Mouse (Mus musculus): ENCODE data around the gene Cd300lf. TPM values are rescaled to one million over a fixed set of nuclear protein-coding genes. Genes with fewer than 3 reads are reported as not detected.
A peak's percentile ranks its signal among the peaks of the same experiment; 100 is the strongest.

The Cd300lf gene
- polyA plus RNA-seq, 1 experiment from 2014 or later, result 1.0 TPM

- Histone ChIP-seq H3K4me3 (ENCODE audit: low read depth, low read length) (no peak overlapping the region), H3K4me2 (ENCODE audit: low read length) (no peak overlapping the region), H3K27ac (ENCODE audit: low read depth) (no peak overlapping the region), H3K9me3 (ENCODE audit: control insufficient read depth, low read length) (no peaks in the 10 kb centered on the region), H3K4me1 (replicated peaks; ENCODE audit: control insufficient read depth, insufficient read depth, low read length) (no peaks in the 10 kb centered on the region; the same call in 1 of the 2 replicates), H3K27me3 (replicated peaks; ENCODE audit: control insufficient read depth, insufficient read depth, low read length) (no peaks in the 10 kb centered on the region), H3K36me3 (ENCODE audit: control insufficient read depth, insufficient read depth, low read length) (no peaks in the 10 kb centered on the region), H3K9ac (ENCODE audit: low read length) (no peak overlapping the region)
- WGBS, result 78% methylated on average over 8 of the region's 8 CpGs
- ATAC-seq (replicated peaks; ENCODE audit: low FRiP score, low TSS enrichment, low read depth), result no peak
- no peak for DNase-seq (ENCODE audit: low spot score)
Observed at GRCm38 (mm10) chr11:115104769-115105563, 28.8 kb downstream of the Cd300lf start.

GRCm38 (mm10) chr11:115103470-115104413 lies 30.1 kb downstream of the Cd300lf start:
- Histone ChIP-seq H3K9me3 (ENCODE audit: control insufficient read depth, low read length) (no peaks in the 10 kb centered on the region), H3K27me3 (replicated peaks; ENCODE audit: control insufficient read depth, insufficient read depth, low read length) (no peaks in the 10 kb centered on the region), H3K4me2 (ENCODE audit: low read length) (no peak overlapping the region), H3K9ac (ENCODE audit: low read length) (no peak overlapping the region), H3K4me1 (replicated peaks; ENCODE audit: control insufficient read depth, insufficient read depth, low read length) (no peaks in the 10 kb centered on the region; the same call in 1 of the 2 replicates), H3K36me3 (ENCODE audit: control insufficient read depth, insufficient read depth, low read length) (no peaks in the 10 kb centered on the region), H3K4me3 (ENCODE audit: low read depth, low read length) (no peak overlapping the region), H3K27ac (ENCODE audit: low read depth) (no peak overlapping the region)
- ATAC-seq (replicated peaks; ENCODE audit: low FRiP score, low TSS enrichment, low read depth), result no peak
- 87% methylated on average over 25 of the region's 25 CpGs for WGBS
- DNase-seq (ENCODE audit: low spot score), result no peak

GRCm38 (mm10) chr11:115102116-115102515 lies 31.7 kb downstream of the Cd300lf start:
- ATAC-seq (replicated peaks; ENCODE audit: low FRiP score, low TSS enrichment, low read depth) (no peak), DNase-seq (ENCODE audit: low spot score) (no peak)
- Histone ChIP-seq H3K27ac (ENCODE audit: low read depth) (no peak overlapping the region), H3K4me1 (replicated peaks; ENCODE audit: control insufficient read depth, insufficient read depth, low read length) (no peaks in the 10 kb centered on the region; the same call in 1 of the 2 replicates), H3K9me3 (ENCODE audit: control insufficient read depth, low read length) (no peaks in the 10 kb centered on the region), H3K36me3 (ENCODE audit: control insufficient read depth, insufficient read depth, low read length) (no peaks in the 10 kb centered on the region), H3K27me3 (replicated peaks; ENCODE audit: control insufficient read depth, insufficient read depth, low read length) (no peaks in the 10 kb centered on the region), H3K4me3 (ENCODE audit: low read depth, low read length) (no peak overlapping the region), H3K4me2 (ENCODE audit: low read length) (no peak overlapping the region), H3K9ac (ENCODE audit: low read length) (no peak overlapping the region)
- WGBS, result 92% methylated on average over 9 of the region's 9 CpGs

GRCm38 (mm10) chr11:115101615-115102051 lies 32.2 kb downstream of the Cd300lf start:
- Histone ChIP-seq H3K27ac (ENCODE audit: low read depth) (no peak overlapping the region), H3K27me3 (replicated peaks; ENCODE audit: control insufficient read depth, insufficient read depth, low read length) (no peaks in the 10 kb centered on the region), H3K4me1 (replicated peaks; ENCODE audit: control insufficient read depth, insufficient read depth, low read length) (no peaks in the 10 kb centered on the region; the same call in 1 of the 2 replicates), H3K36me3 (ENCODE audit: control insufficient read depth, insufficient read depth, low read length) (no peaks in the 10 kb centered on the region), H3K4me3 (ENCODE audit: low read depth, low read length) (no peak overlapping the region), H3K9ac (ENCODE audit: low read length) (no peak overlapping the region), H3K9me3 (ENCODE audit: control insufficient read depth, low read length) (no peaks in the 10 kb centered on the region), H3K4me2 (ENCODE audit: low read length) (no peak overlapping the region)
- 40% methylated on average over 6 of the region's 6 CpGs for WGBS
- DNase-seq (ENCODE audit: low spot score), result no peak
- ATAC-seq (replicated peaks; ENCODE audit: low FRiP score, low TSS enrichment, low read depth), result no peak

GRCm38 (mm10) chr11:115100741-115101140 lies 33.1 kb downstream of the Cd300lf start:
- no peak overlapping the region for H3K4me3 ChIP-seq (ENCODE audit: low read depth, low read length)
- WGBS, result 31% methylated on average over 7 of the region's 7 CpGs
- ATAC-seq (replicated peaks; ENCODE audit: low FRiP score, low TSS enrichment, low read depth), result no peak
- no peaks in the 10 kb centered on the region for H3K9me3 ChIP-seq (ENCODE audit: control insufficient read depth, low read length)
- no peaks in the 10 kb centered on the region; the same call in 1 of the 2 replicates for H3K4me1 ChIP-seq (replicated peaks; ENCODE audit: control insufficient read depth, insufficient read depth, low read length)
- H3K9ac ChIP-seq (ENCODE audit: low read length), result no peak overlapping the region
- H3K27ac ChIP-seq (ENCODE audit: low read depth), result no peak overlapping the region
- H3K27me3 ChIP-seq (replicated peaks; ENCODE audit: control insufficient read depth, insufficient read depth, low read length), result no peaks in the 10 kb centered on the region
- no peak overlapping the region for H3K4me2 ChIP-seq (ENCODE audit: low read length)
- H3K36me3 ChIP-seq (ENCODE audit: control insufficient read depth, insufficient read depth, low read length), result no peaks in the 10 kb centered on the region
- no peak for DNase-seq (ENCODE audit: low spot score)

GRCm38 (mm10) chr11:115100032-115100621 lies 33.7 kb downstream of the Cd300lf start:
- Histone ChIP-seq H3K9me3 (ENCODE audit: control insufficient read depth, low read length) (no peaks in the 10 kb centered on the region), H3K4me3 (ENCODE audit: low read depth, low read length) (no peak overlapping the region), H3K4me2 (ENCODE audit: low read length) (no peak overlapping the region), H3K4me1 (replicated peaks; ENCODE audit: control insufficient read depth, insufficient read depth, low read length) (no peaks in the 10 kb centered on the region; the same call in 1 of the 2 replicates), H3K36me3 (ENCODE audit: control insufficient read depth, insufficient read depth, low read length) (no peaks in the 10 kb centered on the region), H3K27ac (ENCODE audit: low read depth) (no peak overlapping the region), H3K9ac (ENCODE audit: low read length) (no peak overlapping the region), H3K27me3 (replicated peaks; ENCODE audit: control insufficient read depth, insufficient read depth, low read length) (no peaks in the 10 kb centered on the region)
- ATAC-seq (replicated peaks; ENCODE audit: low FRiP score, low TSS enrichment, low read depth), result no peak
- no peak for DNase-seq (ENCODE audit: low spot score)
- WGBS, result 76% methylated on average over 5 of the region's 5 CpGs

- 0 out of 2 replicates have a peak overlapping the region, but pooled peaks have one; percentile 8 for H3K4me2 ChIP-seq (ENCODE audit: low read length)
- no peaks in the 10 kb centered on the region for H3K9me3 ChIP-seq (ENCODE audit: control insufficient read depth, low read length)
- H3K36me3 ChIP-seq (ENCODE audit: control insufficient read depth, insufficient read depth, low read length), result no peaks in the 10 kb centered on the region
- H3K27ac ChIP-seq (ENCODE audit: low read depth), result peak overlapping the region; percentile 62; the same call in 1 of the 2 replicates
- no peak overlapping the region for H3K4me3 ChIP-seq (ENCODE audit: low read depth, low read length)
- H3K9ac ChIP-seq (ENCODE audit: low read length), result no peak overlapping the region
- DNase-seq (ENCODE audit: low spot score) (no peak), ATAC-seq (replicated peaks; ENCODE audit: low FRiP score, low TSS enrichment, low read depth) (no peak)
- no peaks in the 10 kb centered on the region; the same call in 1 of the 2 replicates for H3K4me1 ChIP-seq (replicated peaks; ENCODE audit: control insufficient read depth, insufficient read depth, low read length)
- H3K27me3 ChIP-seq (replicated peaks; ENCODE audit: control insufficient read depth, insufficient read depth, low read length), result no peaks in the 10 kb centered on the region
- 20% methylated on average over 16 of the region's 16 CpGs for WGBS
Observed at GRCm38 (mm10) chr11:115099241-115099840, 34.5 kb downstream of the Cd300lf start.
